Mouse (Mus musculus) hindbrain, postnatal 0 days (tissue): ENCODE data around the gene Slc10a7. TPM values are rescaled to one million over a fixed set of nuclear protein-coding genes. Genes with fewer than 3 reads are reported as not detected.
"Not testable (repeated sequence)": the region's sequence is repeated elsewhere in the genome, so short reads cannot be mapped to it uniquely, and the experiment has no call there.

Experiments
- ATAC-seq: fragments of 200-750 bp; cut with Nextera tagmentation; 2 replicates; pipeline ENCODE4 v1.8.0; 2017; ENCODE audit warnings: mild to moderate bottlenecking, moderate TSS enrichment, moderate library complexity
- DNase-seq: peaks from one replicate; pipeline ENCODE4 v3.0.0-alpha.2; 2015; ENCODE audit warnings: low spot score
- H3K27ac ChIP-seq: fragments of 300-500 bp; sonication (generic); 2 replicates; pipeline ENCODE4 v1.5.1; 2014; ENCODE audit warnings: mild to moderate bottlenecking
- H3K27me3 ChIP-seq: fragments of 300-500 bp; sonication (generic); 2 replicates; pipeline ENCODE4 v1.6.1; 2014; ENCODE audit warnings: low read length, mixed read lengths; ENCODE audit not compliant: insufficient read depth
- H3K36me3 ChIP-seq: fragments of 300-500 bp; sonication (generic); 2 replicates; pipeline ENCODE4 v1.6.1; 2014; ENCODE audit warnings: low read length, mixed read lengths; ENCODE audit not compliant: insufficient read depth
- H3K4me1 ChIP-seq: fragments of 300-500 bp; sonication (generic); 2 replicates; pipeline ENCODE4 v1.6.1; 2014; ENCODE audit warnings: antibody characterized with exemption, low read length, mixed read lengths; ENCODE audit not compliant: insufficient read depth
- H3K4me2 ChIP-seq: fragments of 300-500 bp; sonication (generic); 2 replicates; pipeline ENCODE4 v1.6.1; 2014; ENCODE audit warnings: low read depth, mild to moderate bottlenecking, low read length, moderate library complexity, mixed read lengths
- H3K4me3 ChIP-seq: fragments of 300-500 bp; sonication (generic); 2 replicates; pipeline ENCODE4 v1.5.1; 2014; ENCODE audit warnings: low read length
- H3K9ac ChIP-seq: fragments of 300-500 bp; sonication (generic); replicated peaks from 2 replicates; pipeline ENCODE4 v1.6.1; 2014; ENCODE audit warnings: mild to moderate bottlenecking, low read length, moderate library complexity, mixed read lengths
- H3K9me3 ChIP-seq: fragments of 300-500 bp; sonication (generic); 2 replicates; pipeline ENCODE4 v1.6.1; 2016; ENCODE audit warnings: low read length, mixed read lengths
- CTCF ChIP-seq: IDR thresholded peaks from 2 replicates; pipeline ENCODE4 v1.5.1; 2016; ENCODE audit warnings: antibody characterized with exemption, control low read depth, low read depth
- WGBS: fragments of 180-500 bp; shearing (Covaris S2); extraction: QIAGEN DNeasy Blood & Tissue Kit; methylation state at CpG from one replicate; pipeline ENCODE4 v1.1.7; 2014; 5-methylcytosine and 5-hydroxymethylcytosine counted together
- polyA plus RNA-seq: library from polyadenylated mRNA; unstranded; fragments of >200 nt; fragmentation: Nextera tagmentation; extraction: Ambion mirVana; gene quantifications from 2 replicates; pipeline ENCODE4 v1.2.1, GENCODE M21; 2015
- total RNA-seq: library from RNA; depleted of rRNA; stranded (reverse); fragments of >200 nt; gene quantifications from 2 replicates; pipeline ENCODE4 v1.2.3, GENCODE M21; 2014; rRNA removed

The Slc10a7 gene
- total RNA-seq (6.9 and 10.5 TPM in 2 replicates), polyA plus RNA-seq (6.9 and 7.3 TPM in 2 replicates)

GRCm38 (mm10) chr8:78509273-78510031 lies at the start of gene Slc10a7:
Gene Slc10a7, plus strand, starts transcription at chr8:78509346.
- WGBS, result under 1% methylated on average over 51 of the region's 51 CpGs
- DNase-seq (peak; percentile 93), ATAC-seq (peak; percentile 96)
- H3K9ac ChIP-seq, result peak within 1 kb of the TSS; percentile 98
- H3K4me1 ChIP-seq, result 0 out of 2 replicates have a peak, but pooled peaks cover 8% of the 10 kb centered on the region
- peak within 1 kb of the TSS; percentile 89 for H3K4me3 ChIP-seq
- peak within 1 kb of the TSS; percentile 98 for H3K27ac ChIP-seq
- peak within 1 kb of the TSS; percentile 92 for H3K4me2 ChIP-seq
- H3K27me3 ChIP-seq, result no peaks in the 10 kb centered on the region
- no peak for TF ChIP-seq CTCF
- H3K36me3 ChIP-seq, result no peaks in the 10 kb centered on the region
- no peaks in the 10 kb centered on the region for H3K9me3 ChIP-seq

DNA sequence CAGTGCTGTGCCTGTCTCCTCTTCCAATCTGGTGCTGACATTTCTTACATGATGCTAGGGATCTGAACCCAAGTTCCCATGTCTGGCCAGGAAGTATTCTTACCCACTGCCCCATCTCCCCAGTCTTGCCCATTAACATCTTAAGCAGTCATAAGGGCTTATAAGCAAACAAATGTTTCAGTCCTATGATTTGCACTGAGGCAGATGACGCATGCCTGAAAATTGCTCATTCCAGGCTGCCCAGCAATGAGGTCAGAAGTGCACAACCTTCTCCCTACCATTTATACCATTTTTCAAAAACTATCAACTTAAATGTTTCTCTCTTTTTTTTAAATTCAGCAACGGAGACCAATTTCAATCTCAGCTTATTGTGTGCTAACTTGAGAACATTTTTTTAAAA lies 45.2 kb upstream of the Slc10a7 start:
- H3K27ac ChIP-seq, result no peak overlapping the region
- DNase-seq (no peak), ATAC-seq (no peak)
- no peaks in the 10 kb centered on the region for H3K4me1 ChIP-seq
- no peaks in the 10 kb centered on the region for H3K27me3 ChIP-seq
- H3K4me2 ChIP-seq, result no peak overlapping the region
- no peaks in the 10 kb centered on the region for H3K9me3 ChIP-seq
- H3K9ac ChIP-seq, result no peak overlapping the region
- H3K36me3 ChIP-seq, result no peaks in the 10 kb centered on the region
- TF ChIP-seq CTCF, result no peak
- 88% methylated on average over 2 of the region's 2 CpGs for WGBS
- H3K4me3 ChIP-seq, result no peak overlapping the region

DNA sequence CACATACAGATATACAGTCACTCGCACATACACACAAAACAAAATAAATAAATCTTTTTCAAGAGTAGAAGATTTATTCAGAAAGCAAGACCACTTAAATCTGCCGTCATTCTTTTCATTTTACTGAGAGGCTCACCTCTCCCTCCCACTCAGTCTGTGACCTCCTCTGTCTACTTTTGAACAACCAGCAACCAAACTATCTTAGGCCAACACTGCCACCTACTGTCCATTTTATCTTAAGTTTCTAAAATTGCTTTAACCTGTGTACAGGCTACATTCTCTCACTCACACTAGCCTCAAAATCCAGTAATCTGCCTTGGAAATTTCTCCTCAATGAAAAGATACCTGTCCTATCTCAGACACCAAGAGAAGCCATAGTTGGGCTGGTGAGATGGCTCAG lies 41.3 kb upstream of the Slc10a7 start:
- WGBS, result 94% methylated on average over 2 of the region's 2 CpGs
- DNase-seq (peak; percentile 32), ATAC-seq (no peak)
- Histone ChIP-seq H3K27me3 (no peaks in the 10 kb centered on the region), H3K27ac (no peak overlapping the region), H3K9ac (no peak overlapping the region), H3K4me1 (no peaks in the 10 kb centered on the region), H3K36me3 (no peaks in the 10 kb centered on the region), H3K4me3 (no peak overlapping the region), H3K9me3 (no peaks in the 10 kb centered on the region), H3K4me2 (no peak overlapping the region)
- TF ChIP-seq CTCF, result 0 out of 2 replicates have a peak, but pooled peaks have one; percentile 18

DNA sequence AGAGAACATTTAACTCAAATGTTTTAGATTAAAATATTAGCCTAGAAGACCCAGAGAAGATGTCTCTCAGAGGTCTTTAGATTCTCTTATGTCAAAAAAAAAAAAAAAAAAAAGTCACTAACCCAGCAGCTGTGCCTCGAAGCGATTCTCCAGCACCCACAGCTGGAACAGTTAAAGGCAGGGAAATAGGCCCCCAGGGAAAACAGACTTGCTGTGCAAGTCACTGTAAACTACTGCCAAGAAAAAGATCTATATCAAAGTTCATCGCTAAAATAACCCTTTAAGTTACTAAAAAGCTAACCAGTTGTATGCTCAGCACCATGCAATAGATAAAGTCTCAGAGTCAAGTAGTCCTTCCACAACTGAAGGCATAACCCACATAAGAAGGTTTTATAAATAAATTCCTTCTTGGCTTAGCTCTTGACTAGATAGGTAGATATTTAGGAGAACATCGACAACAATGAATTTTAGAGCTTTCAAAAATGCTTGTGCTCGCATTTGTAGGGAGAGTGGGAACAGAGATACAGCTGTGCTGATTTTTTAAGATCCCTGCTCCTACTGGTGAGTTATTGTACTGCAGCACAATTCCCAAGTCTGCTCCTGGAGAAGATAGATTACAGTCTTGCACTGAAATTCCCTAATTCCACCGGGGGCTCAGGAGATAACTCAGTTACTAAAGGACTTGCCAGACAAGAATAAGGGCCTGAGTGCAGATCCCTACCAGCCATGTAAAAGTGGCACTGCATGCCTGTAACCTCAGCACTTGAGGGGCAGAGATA lies 31.9 kb upstream of the Slc10a7 start:
- no peaks in the 10 kb centered on the region for H3K9me3 ChIP-seq
- no peak overlapping the region for H3K27ac ChIP-seq
- ATAC-seq, result no peak
- H3K4me3 ChIP-seq, result no peak overlapping the region
- H3K9ac ChIP-seq, result no peak overlapping the region
- peak; percentile 30 for DNase-seq
- no peaks in the 10 kb centered on the region for H3K36me3 ChIP-seq
- no peak overlapping the region for H3K4me2 ChIP-seq
- peak; percentile 64 for TF ChIP-seq CTCF
- no peaks in the 10 kb centered on the region for H3K4me1 ChIP-seq
- no peaks in the 10 kb centered on the region for H3K27me3 ChIP-seq
- 57% methylated on average over 6 of the region's 6 CpGs for WGBS

GRCm38 (mm10) chr8:78489733-78490132 lies 19.4 kb upstream of the Slc10a7 start:
- no peaks in the 10 kb centered on the region for H3K27me3 ChIP-seq
- no peak overlapping the region for H3K27ac ChIP-seq
- H3K9me3 ChIP-seq, result no peaks in the 10 kb centered on the region
- no peaks in the 10 kb centered on the region for H3K36me3 ChIP-seq
- DNase-seq (no peak), ATAC-seq (no peak)
- 82% methylated on average over 3 of the region's 3 CpGs for WGBS
- no peak overlapping the region for H3K4me2 ChIP-seq
- H3K9ac ChIP-seq, result no peak overlapping the region
- H3K4me3 ChIP-seq, result no peak overlapping the region
- no peaks in the 10 kb centered on the region for H3K4me1 ChIP-seq
- no peak for TF ChIP-seq CTCF

DNA sequence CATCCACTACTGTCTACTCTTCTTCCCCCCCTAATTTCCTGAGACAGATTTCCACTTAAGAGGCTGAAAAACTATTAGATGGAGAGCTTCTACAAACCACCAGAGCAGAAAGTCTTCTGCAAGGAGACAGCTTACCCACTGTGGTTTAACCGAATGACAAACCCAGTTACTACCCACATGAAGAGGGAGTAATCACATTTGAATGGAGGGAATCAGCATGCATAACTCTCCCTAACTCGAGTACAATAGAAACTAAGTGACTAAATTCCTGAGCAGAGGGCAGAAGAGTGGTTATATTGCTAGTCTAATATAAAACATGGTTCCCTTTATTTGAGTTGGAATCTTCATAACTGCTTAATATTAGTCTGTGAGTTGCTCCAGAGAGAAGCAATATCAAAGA lies 16.1 kb upstream of the Slc10a7 start:
- TF ChIP-seq CTCF, result no peak
- WGBS, result 18% methylated on average over 2 of the region's 2 CpGs
- H3K9me3 ChIP-seq, result no peaks in the 10 kb centered on the region

DNA sequence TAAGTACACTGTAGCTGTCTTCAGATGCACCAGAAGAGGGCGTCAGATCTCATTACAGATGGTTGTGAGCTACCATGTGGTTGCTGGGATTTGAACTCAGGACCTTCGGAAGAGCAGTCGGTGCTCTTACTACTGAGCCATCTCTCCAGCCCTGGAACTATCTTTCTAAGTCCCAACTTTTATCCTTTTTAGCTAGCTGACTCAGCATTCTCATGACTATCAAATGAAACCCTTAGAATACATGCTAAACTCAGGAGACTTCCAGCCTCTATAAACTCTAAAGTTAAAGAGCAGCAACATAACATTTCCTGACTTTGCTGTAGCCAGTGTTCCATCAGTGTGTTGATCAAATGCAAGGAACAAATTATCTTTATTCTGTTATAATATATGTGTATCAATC lies 12.9 kb upstream of the Slc10a7 start:
- not testable (repeated sequence) for ATAC-seq, H3K4me3 ChIP-seq
- WGBS, result 94% methylated on average over 3 of the region's 3 CpGs

More for the DNA sequence above, 16.1 kb upstream of the Slc10a7 start:
- Histone ChIP-seq H3K4me2 (no peak overlapping the region), H3K36me3 (no peaks in the 10 kb centered on the region), H3K27ac (no peak overlapping the region), H3K4me3 (no peak overlapping the region), H3K4me1 (no peaks in the 10 kb centered on the region), H3K9ac (no peak overlapping the region), H3K27me3 (no peaks in the 10 kb centered on the region)
- ATAC-seq (no peak), DNase-seq (no peak)

More for the DNA sequence above, 12.9 kb upstream of the Slc10a7 start:
- not testable (repeated sequence) for H3K27ac ChIP-seq, H3K27me3 ChIP-seq, H3K4me2 ChIP-seq, H3K9ac ChIP-seq, DNase-seq, H3K9me3 ChIP-seq, H3K36me3 ChIP-seq, H3K4me1 ChIP-seq
